Mouse (Mus musculus): ENCODE data around the gene Erbb2.
"Not testable (repeated sequence)": the region's sequence is repeated elsewhere in the genome, so short reads cannot be mapped to it uniquely, and the experiment has no call there.

The Erbb2 gene

GRCm38 (mm10) chr11:98412273-98412796, at the start of gene Erbb2:
Gene Erbb2, plus strand, starts transcription at chr11:98412470.
- no peak for DNase-seq (ENCODE audit: low spot score in 2 of 2)

GRCm38 (mm10) chr11:98363817-98364216, 48.5 kb upstream of the Erbb2 start:
- DNase-seq (ENCODE audit: low spot score in 2 of 2) = no peak

- DNase-seq (ENCODE audit: low spot score in 2 of 2) = no peak
Measured at GRCm38 (mm10) chr11:98364410-98364809, 47.9 kb upstream of the Erbb2 start.

- no peak for DNase-seq (ENCODE audit: low spot score in 2 of 2)
Measured at GRCm38 (mm10) chr11:98366290-98366689, 46.0 kb upstream of the Erbb2 start.

- DNase-seq (ENCODE audit: low spot score in 2 of 2) = peak in 1 of 2 experiments; percentile 65
Measured at GRCm38 (mm10) chr11:98367171-98367862, 45.0 kb upstream of the Erbb2 start.

GRCm38 (mm10) chr11:98367863-98368186, 44.4 kb upstream of the Erbb2 start:
- DNase-seq (ENCODE audit: low spot score in 2 of 2) = no peak

GRCm38 (mm10) chr11:98369337-98369736, 42.9 kb upstream of the Erbb2 start:
- DNase-seq (ENCODE audit: low spot score in 2 of 2) = no peak

- DNase-seq (ENCODE audit: low spot score in 2 of 2) = no peak
Measured at GRCm38 (mm10) chr11:98370588-98370987, 41.7 kb upstream of the Erbb2 start.

GRCm38 (mm10) chr11:98371556-98372240, 40.6 kb upstream of the Erbb2 start:
- no peak for DNase-seq (ENCODE audit: low spot score in 2 of 2)

GRCm38 (mm10) chr11:98372406-98372805, 39.9 kb upstream of the Erbb2 start:
- peak in 1 of 2 experiments; percentile 67 for DNase-seq (ENCODE audit: low spot score in 2 of 2)

GRCm38 (mm10) chr11:98373244-98373643, 39.0 kb upstream of the Erbb2 start:
- no peak for DNase-seq (ENCODE audit: low spot score in 2 of 2)

- DNase-seq (ENCODE audit: low spot score in 2 of 2) = no peak
Measured at GRCm38 (mm10) chr11:98374266-98374665, 38.0 kb upstream of the Erbb2 start.

GRCm38 (mm10) chr11:98376756-98377155, 35.5 kb upstream of the Erbb2 start:
- no peak for DNase-seq (ENCODE audit: low spot score in 2 of 2)

- no peak for DNase-seq (ENCODE audit: low spot score in 2 of 2)
Measured at GRCm38 (mm10) chr11:98377787-98378186, 34.5 kb upstream of the Erbb2 start.

GRCm38 (mm10) chr11:98379379-98379778, 32.9 kb upstream of the Erbb2 start:
- no peak for DNase-seq (ENCODE audit: low spot score in 2 of 2)

GRCm38 (mm10) chr11:98380106-98380505, 32.2 kb upstream of the Erbb2 start:
- no peak for DNase-seq (ENCODE audit: low spot score in 2 of 2)

GRCm38 (mm10) chr11:98381651-98382050, 30.6 kb upstream of the Erbb2 start:
- no peak for DNase-seq (ENCODE audit: low spot score in 2 of 2)

GRCm38 (mm10) chr11:98382405-98382804, 29.9 kb upstream of the Erbb2 start:
- not testable (repeated sequence) for DNase-seq (ENCODE audit: low spot score in 2 of 2)

- no peak for DNase-seq (ENCODE audit: low spot score in 2 of 2)
Measured at GRCm38 (mm10) chr11:98383261-98384030, 28.8 kb upstream of the Erbb2 start, which contains the start of gene Tcap. Gene Tcap, plus strand, starts transcription at chr11:98383811.

GRCm38 (mm10) chr11:98384216-98384615, 28.1 kb upstream of the Erbb2 start:
- DNase-seq (ENCODE audit: low spot score in 2 of 2) = no peak

- DNase-seq (ENCODE audit: low spot score in 2 of 2) = no peak
Measured at GRCm38 (mm10) chr11:98384721-98385637, 27.3 kb upstream of the Erbb2 start.
